Mouse (Mus musculus) midbrain, embryonic 12.5 days (tissue): ENCODE measurements around the gene Pusl1. TPM values are rescaled to one million over a fixed set of nuclear protein-coding genes. Genes with fewer than 3 reads are reported as not detected.

Source experiments
- ATAC-seq: fragments of 200-750 bp; cut with Nextera tagmentation; 2 replicates; pipeline ENCODE4 v1.8.0; 2017; ENCODE audit warnings: low read depth, moderate TSS enrichment, moderate library complexity; ENCODE audit not compliant: low FRiP score
- H3K27ac ChIP-seq: fragments of 300-500 bp; sonication (generic); replicated peaks from 2 replicates; pipeline ENCODE4 v1.5.1; 2016; ENCODE audit warnings: mild to moderate bottlenecking
- H3K27me3 ChIP-seq: fragments of 300-500 bp; sonication (generic); 2 replicates; pipeline ENCODE4 v1.6.1; 2016; ENCODE audit warnings: mild to moderate bottlenecking
- H3K36me3 ChIP-seq: fragments of 300-500 bp; sonication (generic); 2 replicates; pipeline ENCODE4 v1.6.1; 2016
- H3K4me1 ChIP-seq: fragments of 300-500 bp; sonication (generic); 2 replicates; pipeline ENCODE4 v1.6.1; 2016
- H3K4me2 ChIP-seq: fragments of 300-500 bp; sonication (generic); replicated peaks from 2 replicates; pipeline ENCODE4 v1.6.1; 2016; ENCODE audit warnings: mild to moderate bottlenecking, moderate library complexity
- H3K4me3 ChIP-seq: fragments of 300-500 bp; sonication (generic); 2 replicates; pipeline ENCODE4 v1.5.1; 2016; ENCODE audit warnings: mild to moderate bottlenecking
- H3K9ac ChIP-seq: fragments of 300-500 bp; sonication (generic); replicated peaks from 2 replicates; pipeline ENCODE4 v1.6.1; 2016; ENCODE audit warnings: mild to moderate bottlenecking, moderate library complexity
- H3K9me3 ChIP-seq: fragments of 300-500 bp; sonication (generic); 2 replicates; pipeline ENCODE4 v1.6.1; 2016; ENCODE audit warnings: mild to moderate bottlenecking
- WGBS: fragments of 180-500 bp; shearing (Covaris S2); methylation state at CpG from one replicate; pipeline ENCODE4 v1.1.7; 2016; 5-methylcytosine and 5-hydroxymethylcytosine counted together
- polyA plus RNA-seq: library from polyadenylated mRNA; unstranded; fragments of >200 nt; fragmentation: Nextera tagmentation; extraction: Ambion mirVana; gene quantifications from 2 replicates; pipeline ENCODE4 v1.2.1, GENCODE M21; 2016

Pusl1 gene
- polyA plus RNA-seq, 1 experiment from 2014 or later, result 51.9 TPM

DNA sequence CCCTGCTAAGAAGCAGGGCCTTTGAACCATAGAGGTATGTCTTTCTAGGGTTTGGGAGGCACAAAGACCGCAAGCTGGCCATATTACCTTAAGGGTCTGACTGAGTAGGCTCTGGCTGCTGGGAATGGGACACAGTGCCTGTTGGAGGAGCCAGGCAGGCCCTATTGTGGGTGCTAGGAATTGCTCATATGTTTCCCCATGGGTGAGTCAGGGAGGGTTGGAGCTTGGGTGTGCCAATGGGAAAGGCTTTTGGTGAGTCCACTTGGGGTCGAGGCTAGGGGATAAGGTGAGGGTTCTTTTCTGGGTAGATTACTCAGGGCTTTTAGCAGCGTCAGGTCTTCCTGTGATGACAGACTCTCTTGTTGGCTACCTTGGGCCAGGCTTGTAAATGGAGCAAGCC lies 40.2 kb downstream of the Pusl1 start:
- H3K36me3 ChIP-seq, result peaks cover 40% of the 10 kb centered on the region
- ATAC-seq, result no peak
- no peaks in the 10 kb centered on the region for H3K27me3 ChIP-seq
- H3K27ac ChIP-seq, result no peak overlapping the region
- H3K4me3 ChIP-seq, result no peak overlapping the region
- no peak overlapping the region for H3K4me2 ChIP-seq
- WGBS, result 88% methylated on average over 3 of the region's 3 CpGs
- H3K9ac ChIP-seq, result peak overlapping the region; percentile 6; the same call in 1 of the 2 replicates
- H3K4me1 ChIP-seq, result peaks cover 29% of the 10 kb centered on the region
- H3K9me3 ChIP-seq, result no peaks in the 10 kb centered on the region

DNA sequence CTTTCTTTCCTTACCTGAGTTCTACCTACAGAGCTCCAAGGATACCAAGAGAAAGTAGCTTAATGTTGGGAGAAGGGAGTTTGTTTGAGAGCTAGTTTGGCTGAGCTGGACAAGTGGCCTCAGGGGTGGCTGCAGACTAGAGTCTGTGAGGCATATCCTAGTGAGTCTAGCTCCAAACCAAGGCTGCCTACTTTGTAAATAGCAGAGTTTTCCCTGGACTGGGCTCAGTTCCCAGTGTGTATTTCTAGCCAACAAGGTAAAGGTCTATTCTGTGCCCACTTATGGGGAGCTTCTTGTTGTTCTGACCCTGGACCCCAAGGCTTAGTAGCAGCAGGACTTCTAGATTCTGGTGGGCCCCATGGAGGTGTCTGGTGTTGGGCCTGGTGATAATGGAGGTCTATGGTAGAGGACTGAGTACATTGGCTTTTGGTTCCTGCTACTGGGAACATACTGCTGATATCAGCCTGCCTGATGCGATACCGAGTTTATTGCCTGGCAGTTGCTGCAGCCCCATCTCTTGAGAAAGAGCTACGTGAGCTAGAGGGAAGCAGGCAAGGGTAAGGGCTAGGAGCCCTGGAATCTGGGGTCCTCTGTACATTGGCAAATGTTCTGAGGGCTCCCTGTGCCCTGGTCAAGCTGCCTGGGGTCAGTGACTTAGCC lies 41.7 kb downstream of the Pusl1 start:
- no peak for ATAC-seq
- Histone ChIP-seq H3K27me3 (no peaks in the 10 kb centered on the region), H3K4me3 (no peak overlapping the region), H3K36me3 (peaks cover 26% of the 10 kb centered on the region), H3K9ac (no peak overlapping the region), H3K4me1 (peaks cover 31% of the 10 kb centered on the region), H3K27ac (no peak overlapping the region), H3K9me3 (no peaks in the 10 kb centered on the region), H3K4me2 (0 out of 2 replicates have a peak overlapping the region, but pooled peaks have one; percentile 96)
- WGBS, result 93% methylated on average over 3 of the region's 3 CpGs

DNA sequence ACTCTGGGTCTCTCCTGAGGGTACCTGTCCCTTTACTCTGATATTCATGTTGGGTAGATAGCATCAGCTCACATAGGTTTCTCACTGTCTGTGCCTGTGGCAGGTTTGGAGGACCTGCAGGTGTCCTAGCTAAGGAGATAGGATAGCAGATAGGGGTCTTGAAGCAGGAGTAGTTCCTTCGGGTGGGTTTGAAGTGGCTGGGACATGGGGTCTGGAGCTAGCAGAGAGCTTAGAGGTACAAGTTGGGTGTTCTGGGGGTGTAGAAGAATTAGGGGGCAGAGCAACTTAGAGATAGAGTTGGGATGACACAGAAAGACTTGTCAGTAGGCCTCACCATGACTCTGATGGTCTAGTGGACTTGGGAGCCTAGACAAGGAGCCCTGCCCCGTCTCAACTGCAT lies 42.2 kb downstream of the Pusl1 start:
- Histone ChIP-seq H3K9ac (0 out of 2 replicates have a peak overlapping the region, but pooled peaks have one; percentile 90), H3K4me3 (peak overlapping the region; percentile 85; the same call in 1 of the 2 replicates), H3K4me1 (peaks cover 31% of the 10 kb centered on the region), H3K27me3 (no peaks in the 10 kb centered on the region), H3K36me3 (peaks cover 20% of the 10 kb centered on the region), H3K27ac (no peak overlapping the region), H3K9me3 (no peaks in the 10 kb centered on the region), H3K4me2 (peak overlapping the region; percentile 96; the same call in 1 of the 2 replicates)
- 89% methylated on average over 2 of the region's 2 CpGs for WGBS
- ATAC-seq, result no peak

DNA sequence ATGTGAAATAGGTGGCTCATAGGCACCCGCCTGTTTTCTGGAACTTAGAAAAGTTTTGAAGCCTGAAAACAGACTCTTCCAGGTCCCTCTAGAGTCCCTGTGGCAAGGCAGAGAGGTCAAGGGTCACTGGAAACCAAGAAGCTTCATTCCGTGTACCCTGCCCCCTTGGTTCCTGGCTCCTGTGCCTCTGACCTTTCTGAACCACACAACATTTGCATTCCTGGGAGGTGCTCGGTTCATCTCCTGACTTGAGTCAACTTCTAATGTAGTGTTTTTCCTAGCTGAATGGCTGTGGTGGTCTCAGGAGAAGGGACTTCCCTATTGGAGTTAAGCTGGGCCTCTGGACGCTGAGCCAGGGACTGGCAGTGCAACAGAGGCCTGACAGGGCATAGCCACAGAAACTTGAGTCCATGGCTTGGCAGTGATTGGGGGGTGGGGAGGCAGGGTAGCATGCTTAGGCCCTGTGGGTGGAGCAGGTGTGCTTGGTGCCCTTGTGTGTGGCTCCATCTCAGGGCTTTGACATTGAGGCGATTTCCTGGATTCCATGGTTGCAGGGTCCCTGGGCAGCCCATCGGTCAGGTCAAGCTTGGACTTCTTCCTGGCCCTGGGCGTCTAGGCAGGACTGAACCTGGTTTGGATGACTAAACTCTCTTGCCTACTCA lies 43.0 kb downstream of the Pusl1 start:
- H3K36me3 ChIP-seq, result peaks cover 12% of the 10 kb centered on the region; the same call in 1 of the 2 replicates
- 59% methylated on average over 7 of the region's 7 CpGs for WGBS
- no peak overlapping the region for H3K27ac ChIP-seq
- H3K4me1 ChIP-seq, result peaks cover 31% of the 10 kb centered on the region
- H3K4me2 ChIP-seq, result peak overlapping the region; percentile 96
- H3K9ac ChIP-seq, result peak overlapping the region; percentile 90
- no peak for ATAC-seq
- H3K9me3 ChIP-seq, result no peaks in the 10 kb centered on the region
- H3K27me3 ChIP-seq, result no peaks in the 10 kb centered on the region
- H3K4me3 ChIP-seq, result peak overlapping the region; percentile 85

DNA sequence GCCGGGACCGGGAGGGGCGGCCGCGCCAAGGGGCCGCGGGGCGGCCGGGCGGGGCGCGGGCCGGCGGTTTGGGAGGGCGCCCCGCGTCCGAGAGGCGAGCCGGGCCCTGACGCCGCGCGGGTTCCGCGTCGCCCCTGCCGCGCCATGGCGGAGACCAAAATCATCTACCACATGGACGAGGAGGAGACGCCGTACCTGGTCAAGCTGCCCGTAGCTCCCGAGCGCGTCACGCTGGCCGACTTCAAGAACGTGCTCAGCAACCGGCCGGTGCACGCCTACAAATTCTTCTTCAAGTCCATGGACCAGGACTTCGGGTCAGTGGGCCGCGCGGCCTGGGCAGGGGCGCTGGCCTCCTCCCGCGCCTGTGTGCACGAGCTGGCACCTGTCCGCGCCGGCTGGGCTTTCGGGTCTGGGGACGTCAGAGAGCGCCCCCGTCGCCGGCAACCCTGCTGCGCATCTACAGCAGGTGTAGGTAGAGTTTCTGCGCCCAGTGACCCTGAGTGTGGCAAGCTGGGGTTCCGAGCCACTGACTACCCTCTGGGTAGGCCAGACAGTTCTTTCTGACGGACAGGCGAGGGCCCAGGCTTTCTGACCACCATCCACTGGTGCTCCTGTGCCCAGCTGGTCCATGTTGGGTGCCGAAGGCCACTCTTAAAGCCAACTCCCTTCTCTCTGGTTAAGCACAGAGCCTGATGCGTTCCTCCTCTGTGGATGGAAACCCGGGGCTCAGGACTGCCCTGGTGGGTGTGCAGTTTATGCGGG lies 43.8 kb downstream of the Pusl1 start:
- H3K4me2 ChIP-seq, result peak overlapping the region; percentile 96
- H3K36me3 ChIP-seq, result 0 out of 2 replicates have a peak, but pooled peaks cover 5% of the 10 kb centered on the region
- 2% methylated on average over 41 of the region's 69 CpGs for WGBS
- no peaks in the 10 kb centered on the region for H3K9me3 ChIP-seq
- peak overlapping the region; percentile 85 for H3K4me3 ChIP-seq
- H3K27me3 ChIP-seq, result no peaks in the 10 kb centered on the region
- H3K9ac ChIP-seq, result peak overlapping the region; percentile 90
- H3K4me1 ChIP-seq, result peaks cover 31% of the 10 kb centered on the region
- H3K27ac ChIP-seq, result peak overlapping the region; percentile 69
- peak; percentile 32 for ATAC-seq

DNA sequence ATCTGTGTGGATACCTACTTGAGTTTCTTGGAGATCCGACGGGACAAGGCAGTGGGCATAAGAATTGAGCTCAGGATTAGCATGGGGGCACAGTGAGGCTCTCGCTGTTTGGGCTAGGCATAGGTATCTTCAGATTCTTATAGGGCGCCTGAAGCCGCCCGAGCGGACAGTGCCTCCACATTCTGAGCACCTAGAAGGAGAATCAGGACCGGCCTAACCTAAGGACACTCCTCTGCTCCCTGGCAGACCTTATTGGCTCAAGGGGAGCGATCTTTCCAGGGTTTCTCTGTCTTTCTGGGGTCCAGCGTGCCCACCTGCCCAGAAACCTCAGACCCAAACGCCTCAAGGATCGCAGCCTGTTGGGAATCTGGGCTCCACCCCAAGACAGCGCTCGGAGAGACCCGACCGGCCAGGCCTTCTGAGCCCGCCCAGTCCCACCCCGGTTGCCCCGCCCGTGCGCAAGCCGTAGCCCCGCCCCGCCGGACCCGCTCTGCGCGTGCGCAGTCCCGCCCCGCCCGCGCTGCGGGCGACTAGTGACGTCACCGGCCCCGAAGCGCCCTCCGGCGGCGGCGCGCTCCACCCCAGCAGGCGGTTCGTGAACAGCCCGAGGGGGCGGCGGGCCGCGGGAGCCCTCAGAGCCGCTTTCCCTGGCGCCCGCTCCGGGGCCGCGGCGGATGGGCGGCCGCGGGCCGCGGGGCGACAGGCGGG lies 44.6 kb downstream of the Pusl1 start, which contains the start of gene Dvl1:
Gene Dvl1 (plus strand): TSS at position 532 of the 708 bp plus-strand sequence.
- Histone ChIP-seq H3K4me1 (peaks cover 31% of the 10 kb centered on the region), H3K27me3 (peaks cover under 1% of the 10 kb centered on the region), H3K4me3 (peak within 1 kb of the TSS; percentile 85), H3K9ac (peak within 1 kb of the TSS; percentile 90), H3K9me3 (no peaks in the 10 kb centered on the region), H3K4me2 (peak within 1 kb of the TSS; percentile 96), H3K36me3 (0 out of 2 replicates have a peak, but pooled peaks cover 5% of the 10 kb centered on the region), H3K27ac (peak within 1 kb of the TSS; percentile 77)
- peak; percentile 91 for ATAC-seq
- 3% methylated on average over 35 of the region's 65 CpGs for WGBS

DNA sequence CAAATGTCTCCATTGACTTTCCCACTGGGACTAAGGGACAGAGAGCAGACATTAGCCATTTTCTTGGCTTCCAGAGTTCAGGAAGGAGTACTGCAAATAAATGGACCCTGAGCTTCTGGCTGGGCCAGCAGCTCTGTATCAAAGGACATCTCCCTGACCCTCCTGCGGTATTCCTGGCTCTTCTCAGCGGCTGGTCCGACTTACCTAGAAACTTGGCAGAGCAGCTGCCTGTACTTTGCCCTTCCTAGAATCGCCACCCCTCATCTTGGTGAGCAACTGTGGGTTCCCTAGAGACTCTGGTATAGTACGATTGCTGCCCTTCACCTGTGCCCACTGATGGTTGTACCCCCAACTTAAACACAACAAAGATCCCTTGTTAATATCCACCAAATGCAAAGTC lies 48.4 kb downstream of the Pusl1 start:
- no peak overlapping the region for H3K4me3 ChIP-seq
- ATAC-seq, result no peak
- H3K27ac ChIP-seq, result no peak overlapping the region
- peaks cover 14% of the 10 kb centered on the region for H3K27me3 ChIP-seq
- H3K36me3 ChIP-seq, result 0 out of 2 replicates have a peak, but pooled peaks cover 5% of the 10 kb centered on the region
- no peak overlapping the region for H3K9ac ChIP-seq
- H3K9me3 ChIP-seq, result no peaks in the 10 kb centered on the region
- H3K4me1 ChIP-seq, result peaks cover 40% of the 10 kb centered on the region
- H3K4me2 ChIP-seq, result no peak overlapping the region
- WGBS, result 95% methylated on average over 5 of the region's 5 CpGs

DNA sequence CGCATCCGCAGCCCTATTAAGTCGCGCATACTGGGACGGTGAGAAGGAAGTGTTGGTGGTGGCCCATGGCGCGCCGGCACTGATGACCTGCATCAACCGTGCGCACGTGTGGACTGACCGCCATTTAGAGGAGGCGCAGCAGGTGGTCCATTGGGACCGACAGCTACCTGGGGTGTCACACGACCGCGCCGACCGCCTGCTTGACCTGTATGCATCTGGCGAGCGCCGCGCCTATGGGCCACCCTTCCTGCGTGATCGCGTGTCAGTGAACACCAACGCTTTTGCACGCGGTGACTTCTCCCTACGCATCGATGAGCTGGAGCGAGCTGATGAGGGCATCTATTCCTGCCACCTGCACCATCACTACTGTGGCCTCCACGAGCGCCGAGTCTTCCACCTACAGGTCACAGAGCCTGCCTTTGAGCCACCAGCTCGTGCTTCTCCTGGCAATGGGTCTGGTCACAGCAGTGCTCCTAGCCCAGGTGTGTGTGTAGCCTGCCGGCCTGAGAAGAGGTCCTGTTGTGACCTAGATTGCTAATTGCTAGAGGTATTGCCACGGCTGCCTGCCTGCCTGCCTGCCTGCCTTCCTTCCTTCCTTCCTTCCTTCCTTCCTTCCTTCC lies 49.8 kb downstream of the Pusl1 start:
- H3K9me3 ChIP-seq, result no peaks in the 10 kb centered on the region
- 45% methylated on average over 38 of the region's 38 CpGs for WGBS

DNA sequence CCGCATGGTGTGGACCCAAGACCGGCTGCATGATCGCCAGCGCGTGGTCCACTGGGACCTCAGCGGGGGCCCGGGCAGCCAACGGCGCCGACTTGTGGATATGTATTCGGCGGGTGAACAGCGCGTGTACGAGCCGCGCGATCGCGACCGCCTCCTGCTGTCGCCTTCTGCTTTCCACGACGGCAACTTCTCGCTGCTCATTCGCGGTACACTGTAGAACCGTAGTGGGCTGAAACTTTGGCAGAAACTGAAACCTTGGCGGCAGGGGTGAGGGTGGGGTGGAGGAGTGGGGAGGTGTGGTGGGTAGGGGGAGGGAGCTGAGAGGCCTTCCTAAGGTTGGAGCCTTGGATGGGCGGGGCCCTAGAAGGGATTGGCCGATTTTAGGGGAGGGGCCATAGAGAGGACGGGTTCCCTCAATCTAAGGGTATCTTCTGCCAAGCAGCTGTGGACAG lies 50.6 kb downstream of the Pusl1 start:
- Histone ChIP-seq H3K4me2 (peak overlapping the region; percentile 70), H3K9ac (peak overlapping the region; percentile 57), H3K4me1 (peaks cover 26% of the 10 kb centered on the region), H3K27ac (no peak overlapping the region), H3K4me3 (peak overlapping the region; percentile 42), H3K27me3 (peaks cover 14% of the 10 kb centered on the region), H3K9me3 (no peaks in the 10 kb centered on the region), H3K36me3 (0 out of 2 replicates have a peak, but pooled peaks cover 5% of the 10 kb centered on the region)
- ATAC-seq, result peak; percentile 43; the same call in 1 of the 2 replicates
- under 1% methylated on average over 32 of the region's 32 CpGs for WGBS

More for the DNA sequence above, 49.8 kb downstream of the Pusl1 start:
- peaks cover 14% of the 10 kb centered on the region for H3K27me3 ChIP-seq
- H3K4me3 ChIP-seq, result peak overlapping the region; percentile 42
- no peak overlapping the region for H3K27ac ChIP-seq
- peak overlapping the region; percentile 70 for H3K4me2 ChIP-seq
- H3K9ac ChIP-seq, result no peak overlapping the region
- H3K4me1 ChIP-seq, result peaks cover 32% of the 10 kb centered on the region
- 0 out of 2 replicates have a peak, but pooled peaks cover 5% of the 10 kb centered on the region for H3K36me3 ChIP-seq
- ATAC-seq, result no peak

DNA sequence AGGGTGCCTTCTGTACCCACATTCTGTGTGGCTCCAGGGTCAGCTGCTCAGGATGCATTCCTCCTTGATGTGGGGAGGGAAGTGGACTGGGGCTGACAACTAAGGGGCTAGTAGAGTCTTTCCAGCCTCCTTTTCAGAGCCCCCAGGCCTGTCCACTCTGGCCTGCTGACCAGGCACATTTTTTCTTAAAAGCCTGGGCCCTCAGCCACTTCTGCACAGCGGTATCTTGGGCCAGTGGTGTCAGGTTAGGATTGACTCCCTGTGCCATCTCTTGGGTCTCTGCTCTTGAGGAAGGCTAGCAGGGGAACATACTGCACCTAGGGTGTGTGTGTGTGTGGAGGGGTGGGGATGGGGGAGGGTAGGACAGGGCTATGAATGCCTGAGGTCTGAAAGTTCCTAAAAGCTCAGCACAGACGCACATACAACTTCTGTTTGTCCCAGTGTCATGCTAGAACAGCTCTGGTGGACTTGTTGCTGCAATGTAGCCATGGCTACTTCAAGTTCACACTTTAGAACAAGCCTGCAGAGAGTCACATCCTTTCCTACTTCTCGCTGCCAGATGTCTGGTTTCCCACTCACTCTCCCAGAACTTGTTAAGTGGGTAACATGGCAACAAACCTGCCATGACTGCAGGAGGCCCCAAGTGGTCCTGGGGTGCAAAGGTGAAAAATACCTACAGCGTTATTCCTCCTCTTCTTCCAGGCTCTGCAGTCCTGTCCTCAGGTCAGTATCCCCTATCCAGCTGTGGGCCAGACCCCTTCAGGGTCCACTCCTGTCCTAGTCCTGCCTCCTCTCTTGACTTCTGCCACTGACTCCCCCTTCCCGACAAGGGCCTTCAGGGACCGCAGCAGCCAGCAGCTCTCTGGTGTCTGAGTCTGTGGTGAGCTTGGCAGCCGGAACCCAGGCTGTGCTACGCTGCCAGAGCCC lies 51.2 kb downstream of the Pusl1 start:
- WGBS, result 4% methylated on average over 8 of the region's 8 CpGs
- Histone ChIP-seq H3K4me2 (peak overlapping the region; percentile 70), H3K4me3 (peak overlapping the region; percentile 42), H3K4me1 (peaks cover 26% of the 10 kb centered on the region), H3K9me3 (no peaks in the 10 kb centered on the region), H3K36me3 (0 out of 2 replicates have a peak, but pooled peaks cover 5% of the 10 kb centered on the region), H3K27me3 (peaks cover 14% of the 10 kb centered on the region), H3K27ac (peak overlapping the region; percentile 30), H3K9ac (peak overlapping the region; percentile 57)
- ATAC-seq, result no peak
